Mouse (Mus musculus): Measurements from ENCODE around the gene Tnrc6a. TPM values are rescaled to one million over a fixed set of nuclear protein-coding genes. Genes with fewer than 3 reads are reported as not detected.
A peak's percentile ranks its signal among the peaks of the same experiment; 100 is the strongest.

Gene Tnrc6a
- polyA plus RNA-seq, 1 experiment from 2014 or later = 34.1 TPM

DNA sequence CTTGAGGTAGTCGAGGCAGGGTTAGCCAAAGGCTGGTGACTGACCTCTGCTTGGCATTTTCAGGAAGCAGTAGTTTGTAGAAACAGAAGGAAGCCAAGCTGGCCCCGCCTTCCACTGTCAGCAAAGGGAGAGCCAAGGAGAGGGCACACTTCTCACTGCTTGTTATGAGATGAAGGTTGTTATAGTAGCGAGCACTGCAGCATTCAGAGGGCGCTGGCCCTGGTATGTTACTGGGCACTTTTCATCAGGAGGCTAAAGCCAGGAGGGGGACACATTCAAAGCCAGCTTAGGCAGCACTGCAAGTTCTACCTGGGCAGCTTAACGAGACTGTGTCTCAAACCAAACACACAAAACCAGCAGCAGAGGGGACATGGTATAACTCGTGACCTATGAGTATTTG lies 83.9 kb downstream of the Tnrc6a start:
- Histone ChIP-seq H3K27ac (replicated peaks in 1 of 2; ENCODE audit: control insufficient read depth in 1 of 2, insufficient read depth in 1 of 2, low read depth in 2 of 2, low read length in 2 of 2) (no peak overlapping the region), H3K4me1 (ENCODE audit: control insufficient read depth in 2 of 2, insufficient read depth in 2 of 2, low read length in 2 of 2) (peaks cover 6 to 7% of the 10 kb centered on the region in 2 experiments; a peak in 3 of 4 replicates), H3K36me3 (ENCODE audit: control insufficient read depth, insufficient read depth, low read length) (no peaks in the 10 kb centered on the region), H3K4me2 (ENCODE audit: low read length) (no peak overlapping the region), H3K27me3 (ENCODE audit: control insufficient read depth, insufficient read depth, low read length) (no peaks in the 10 kb centered on the region), H3K9ac (ENCODE audit: low read length) (no peak overlapping the region), H3K4me3 (ENCODE audit: control insufficient read depth in 1 of 2, insufficient read depth in 1 of 2, low read depth in 1 of 2, low read length in 2 of 2) (no peak overlapping the region), H3K9me3 (ENCODE audit: control insufficient read depth, low read length) (no peaks in the 10 kb centered on the region)
- no peak for ATAC-seq (ENCODE audit: insufficient number of reproducible peaks, insufficient read depth, low FRiP score, low read depth)
- 71% methylated on average over 6 of the region's 6 CpGs for WGBS

- no peaks in the 10 kb centered on the region for H3K36me3 ChIP-seq (ENCODE audit: control insufficient read depth, insufficient read depth, low read length)
- WGBS = 8% methylated on average over 9 of the region's 9 CpGs
- H3K4me3 ChIP-seq (ENCODE audit: control insufficient read depth in 1 of 2, insufficient read depth in 1 of 2, low read depth in 1 of 2, low read length in 2 of 2) = no peak overlapping the region
- no peaks in the 10 kb centered on the region for H3K27me3 ChIP-seq (ENCODE audit: control insufficient read depth, insufficient read depth, low read length)
- ATAC-seq (ENCODE audit: insufficient number of reproducible peaks, insufficient read depth, low FRiP score, low read depth) = no peak
- no peak overlapping the region for H3K9ac ChIP-seq (ENCODE audit: low read length)
- no peak overlapping the region for H3K27ac ChIP-seq (replicated peaks in 1 of 2; ENCODE audit: control insufficient read depth in 1 of 2, insufficient read depth in 1 of 2, low read depth in 2 of 2, low read length in 2 of 2)
- no peaks in the 10 kb centered on the region for H3K9me3 ChIP-seq (ENCODE audit: control insufficient read depth, low read length)
- peaks cover 12 to 14% of the 10 kb centered on the region in 2 experiments for H3K4me1 ChIP-seq (ENCODE audit: control insufficient read depth in 2 of 2, insufficient read depth in 2 of 2, low read length in 2 of 2)
- H3K4me2 ChIP-seq (ENCODE audit: low read length) = no peak overlapping the region
Observed at GRCm38 (mm10) chr7:123209864-123210263, 86.2 kb downstream of the Tnrc6a start.

DNA sequence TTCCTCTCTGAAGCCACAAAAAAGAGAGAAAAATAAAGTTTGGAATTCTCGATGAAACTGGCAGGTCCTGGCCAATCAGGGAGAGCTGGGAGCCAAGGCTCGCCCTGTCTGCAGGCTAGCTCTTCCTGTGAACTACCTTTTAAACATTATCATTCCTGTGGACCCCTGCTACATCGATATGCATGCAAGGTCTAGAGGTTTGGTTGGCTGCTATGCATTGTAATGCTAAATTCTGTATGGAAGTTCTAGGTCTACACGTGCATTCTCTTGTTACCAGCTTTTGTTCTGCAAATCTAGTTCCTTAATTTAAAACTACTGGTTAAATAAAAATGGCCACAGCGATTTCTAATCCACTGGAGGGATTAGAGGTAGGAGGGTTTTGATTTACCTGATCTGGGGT lies 87.8 kb downstream of the Tnrc6a start:
- no peak overlapping the region for H3K4me3 ChIP-seq (ENCODE audit: control insufficient read depth in 1 of 2, insufficient read depth in 1 of 2, low read depth in 1 of 2, low read length in 2 of 2)
- WGBS = 64% methylated on average over 5 of the region's 5 CpGs

DNA sequence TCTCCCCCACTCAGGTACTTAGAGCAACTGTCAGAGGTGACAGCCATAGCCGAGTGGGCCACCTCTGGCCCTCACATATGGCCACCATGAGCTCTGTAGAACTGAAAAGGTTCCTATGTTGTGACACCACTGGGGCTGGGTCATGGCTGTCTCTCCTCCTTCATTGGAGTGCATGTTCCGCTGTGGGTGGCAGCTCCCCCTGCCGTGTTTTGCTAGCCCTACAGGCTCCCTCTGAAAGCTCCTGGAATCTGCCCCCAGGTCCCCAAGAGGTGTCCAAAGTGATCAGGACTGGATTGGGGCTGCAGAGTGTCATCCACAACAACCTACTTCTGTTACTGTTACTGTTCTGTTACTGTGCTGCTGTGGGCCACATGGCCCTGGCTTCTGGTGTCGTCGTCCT lies 88.6 kb downstream of the Tnrc6a start:
- no peak overlapping the region for H3K27ac ChIP-seq (replicated peaks in 1 of 2; ENCODE audit: control insufficient read depth in 1 of 2, insufficient read depth in 1 of 2, low read depth in 2 of 2, low read length in 2 of 2)
- no peaks in the 10 kb centered on the region for H3K27me3 ChIP-seq (ENCODE audit: control insufficient read depth, insufficient read depth, low read length)
- no peaks in the 10 kb centered on the region for H3K9me3 ChIP-seq (ENCODE audit: control insufficient read depth, low read length)
- H3K4me2 ChIP-seq (ENCODE audit: low read length) = no peak overlapping the region
- no peak overlapping the region for H3K9ac ChIP-seq (ENCODE audit: low read length)
- 82% methylated on average over 5 of the region's 5 CpGs for WGBS
- no peak for ATAC-seq (ENCODE audit: insufficient number of reproducible peaks, insufficient read depth, low FRiP score, low read depth)
- no peaks in the 10 kb centered on the region for H3K36me3 ChIP-seq (ENCODE audit: control insufficient read depth, insufficient read depth, low read length)
- peaks cover 14% of the 10 kb centered on the region in 2 experiments for H3K4me1 ChIP-seq (ENCODE audit: control insufficient read depth in 2 of 2, insufficient read depth in 2 of 2, low read length in 2 of 2)
- no peak overlapping the region for H3K4me3 ChIP-seq (ENCODE audit: control insufficient read depth in 1 of 2, insufficient read depth in 1 of 2, low read depth in 1 of 2, low read length in 2 of 2)

More for the DNA sequence above, 87.8 kb downstream of the Tnrc6a start:
- Histone ChIP-seq H3K4me2 (ENCODE audit: low read length) (no peak overlapping the region), H3K9me3 (ENCODE audit: control insufficient read depth, low read length) (no peaks in the 10 kb centered on the region), H3K27me3 (ENCODE audit: control insufficient read depth, insufficient read depth, low read length) (no peaks in the 10 kb centered on the region), H3K9ac (ENCODE audit: low read length) (no peak overlapping the region), H3K36me3 (ENCODE audit: control insufficient read depth, insufficient read depth, low read length) (no peaks in the 10 kb centered on the region), H3K27ac (replicated peaks in 1 of 2; ENCODE audit: control insufficient read depth in 1 of 2, insufficient read depth in 1 of 2, low read depth in 2 of 2, low read length in 2 of 2) (no peak overlapping the region), H3K4me1 (ENCODE audit: control insufficient read depth in 2 of 2, insufficient read depth in 2 of 2, low read length in 2 of 2) (peaks cover 14% of the 10 kb centered on the region in 2 experiments)
- ATAC-seq (ENCODE audit: insufficient number of reproducible peaks, insufficient read depth, low FRiP score, low read depth) = no peak

GRCm38 (mm10) chr7:123214365-123215075 lies 90.8 kb downstream of the Tnrc6a start, which contains the start of gene Slc5a11:
Slc5a11 (plus strand) TSS chr7:123214780.
- H3K9me3 ChIP-seq (ENCODE audit: control insufficient read depth, low read length) = no peaks in the 10 kb centered on the region
- peak; percentile 52; the same call in 1 of the 2 replicates for ATAC-seq (ENCODE audit: insufficient number of reproducible peaks, insufficient read depth, low FRiP score, low read depth)
- H3K9ac ChIP-seq (ENCODE audit: low read length) = no peak within 1 kb of the TSS
- WGBS = 35% methylated on average over 8 of the region's 8 CpGs
- no peak within 1 kb of the TSS for H3K4me3 ChIP-seq (ENCODE audit: control insufficient read depth in 1 of 2, insufficient read depth in 1 of 2, low read depth in 1 of 2, low read length in 2 of 2)
- H3K36me3 ChIP-seq (ENCODE audit: control insufficient read depth, insufficient read depth, low read length) = no peaks in the 10 kb centered on the region
- H3K27me3 ChIP-seq (ENCODE audit: control insufficient read depth, insufficient read depth, low read length) = no peaks in the 10 kb centered on the region
- no peak within 1 kb of the TSS for H3K27ac ChIP-seq (replicated peaks in 1 of 2; ENCODE audit: control insufficient read depth in 1 of 2, insufficient read depth in 1 of 2, low read depth in 2 of 2, low read length in 2 of 2)
- H3K4me2 ChIP-seq (ENCODE audit: low read length) = no peak within 1 kb of the TSS
- peaks cover 14% of the 10 kb centered on the region in 2 experiments for H3K4me1 ChIP-seq (ENCODE audit: control insufficient read depth in 2 of 2, insufficient read depth in 2 of 2, low read length in 2 of 2)

DNA sequence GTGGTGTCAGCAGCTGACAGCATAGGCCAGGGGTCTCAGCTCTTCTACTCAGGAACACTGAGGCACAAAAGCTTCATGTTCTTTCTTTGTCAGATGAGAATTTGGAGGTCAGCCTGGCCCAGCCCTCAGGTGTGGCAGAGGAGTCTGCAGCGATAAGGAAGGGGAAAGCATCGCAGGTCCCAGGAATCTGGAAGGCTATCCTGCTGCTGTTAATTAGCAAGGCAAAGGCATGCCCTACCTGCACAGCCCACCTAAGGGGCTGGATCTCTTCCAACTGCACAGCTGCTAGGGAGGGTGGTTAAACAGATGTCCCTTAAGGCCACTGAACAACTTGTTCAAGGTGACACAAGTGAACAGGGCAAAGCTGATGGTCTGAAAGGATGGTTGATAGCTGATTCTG lies 91.5 kb downstream of the Tnrc6a start:
- no peak for ATAC-seq (ENCODE audit: insufficient number of reproducible peaks, insufficient read depth, low FRiP score, low read depth)
- Histone ChIP-seq H3K4me2 (ENCODE audit: low read length) (no peak overlapping the region), H3K27ac (replicated peaks in 1 of 2; ENCODE audit: control insufficient read depth in 1 of 2, insufficient read depth in 1 of 2, low read depth in 2 of 2, low read length in 2 of 2) (no peak overlapping the region), H3K9ac (ENCODE audit: low read length) (no peak overlapping the region), H3K4me1 (ENCODE audit: control insufficient read depth in 2 of 2, insufficient read depth in 2 of 2, low read length in 2 of 2) (peaks cover 9 to 10% of the 10 kb centered on the region in 2 experiments), H3K4me3 (ENCODE audit: control insufficient read depth in 1 of 2, insufficient read depth in 1 of 2, low read depth in 1 of 2, low read length in 2 of 2) (no peak overlapping the region), H3K9me3 (ENCODE audit: control insufficient read depth, low read length) (no peaks in the 10 kb centered on the region), H3K36me3 (ENCODE audit: control insufficient read depth, insufficient read depth, low read length) (no peaks in the 10 kb centered on the region), H3K27me3 (ENCODE audit: control insufficient read depth, insufficient read depth, low read length) (no peaks in the 10 kb centered on the region)
- WGBS = 77% methylated on average over 2 of the region's 2 CpGs

- WGBS = 77% methylated on average over 7 of the region's 7 CpGs
- no peaks in the 10 kb centered on the region for H3K27me3 ChIP-seq (ENCODE audit: control insufficient read depth, insufficient read depth, low read length)
- peaks cover 7 to 8% of the 10 kb centered on the region in 2 experiments; a peak in 3 of 4 replicates for H3K4me1 ChIP-seq (ENCODE audit: control insufficient read depth in 2 of 2, insufficient read depth in 2 of 2, low read length in 2 of 2)
- no peaks in the 10 kb centered on the region for H3K36me3 ChIP-seq (ENCODE audit: control insufficient read depth, insufficient read depth, low read length)
- no peak overlapping the region for H3K4me2 ChIP-seq (ENCODE audit: low read length)
- ATAC-seq (ENCODE audit: insufficient number of reproducible peaks, insufficient read depth, low FRiP score, low read depth) = no peak
- no peak overlapping the region for H3K27ac ChIP-seq (replicated peaks in 1 of 2; ENCODE audit: control insufficient read depth in 1 of 2, insufficient read depth in 1 of 2, low read depth in 2 of 2, low read length in 2 of 2)
- H3K9ac ChIP-seq (ENCODE audit: low read length) = no peak overlapping the region
- no peak overlapping the region for H3K4me3 ChIP-seq (ENCODE audit: control insufficient read depth in 1 of 2, insufficient read depth in 1 of 2, low read depth in 1 of 2, low read length in 2 of 2)
- H3K9me3 ChIP-seq (ENCODE audit: control insufficient read depth, low read length) = no peaks in the 10 kb centered on the region
Observed at GRCm38 (mm10) chr7:123217448-123218354, 94.0 kb downstream of the Tnrc6a start.

All from heart, embryonic 14.5 days (tissue).